Mouse (Mus musculus): ENCODE data around the gene Rbm26.

Rbm26 gene

GRCm38 (mm10) chr14:105087001-105087400, 90.1 kb downstream of the Rbm26 start:
- DNase-seq (ENCODE audit: low read depth, low spot score), result no peak

GRCm38 (mm10) chr14:105085332-105085993, 91.7 kb downstream of the Rbm26 start:
- no peak for DNase-seq (ENCODE audit: low read depth, low spot score)

GRCm38 (mm10) chr14:105084757-105085330, 92.3 kb downstream of the Rbm26 start:
- no peak for DNase-seq (ENCODE audit: low read depth, low spot score)

- DNase-seq (ENCODE audit: low read depth, low spot score), result no peak
These were observed 93.0 kb downstream of the Rbm26 start for GRCm38 (mm10) chr14:105084106-105084505.

- DNase-seq (ENCODE audit: low read depth, low spot score), result no peak
These were observed 102.4 kb downstream of the Rbm26 start for GRCm38 (mm10) chr14:105074776-105075175.

- DNase-seq (ENCODE audit: low read depth, low spot score), result no peak
These were observed 102.8 kb downstream of the Rbm26 start for GRCm38 (mm10) chr14:105074376-105074775.

GRCm38 (mm10) chr14:105071010-105071509, 106.1 kb downstream of the Rbm26 start:
- DNase-seq (ENCODE audit: low read depth, low spot score), result no peak

GRCm38 (mm10) chr14:105070258-105071009, 106.7 kb downstream of the Rbm26 start:
- DNase-seq (ENCODE audit: low read depth, low spot score), result no peak

GRCm38 (mm10) chr14:105068060-105068459, 109.1 kb downstream of the Rbm26 start:
- DNase-seq (ENCODE audit: low read depth, low spot score), result no peak

- DNase-seq (ENCODE audit: low read depth, low spot score), result no peak
These were observed 112.9 kb downstream of the Rbm26 start for GRCm38 (mm10) chr14:105064243-105064642.

- no peak for DNase-seq (ENCODE audit: low read depth, low spot score)
These were observed 115.9 kb downstream of the Rbm26 start for GRCm38 (mm10) chr14:105061230-105061629.

GRCm38 (mm10) chr14:105057934-105058333, 119.2 kb downstream of the Rbm26 start:
- DNase-seq (ENCODE audit: low read depth, low spot score), result peak; percentile 7
